Mouse (Mus musculus): ENCODE data around the gene Fntb.

GRCm38 (mm10) chr12:76865266-76865665 is 99.9 kb downstream of the Fntb start:
- TF ChIP-seq CTCF (IDR thresholded peaks at IDR 0.05; ENCODE audit: insufficient read depth, low read length) = no peak
- no peak for TF ChIP-seq POLR2A (IDR thresholded peaks at IDR 0.05; ENCODE audit: borderline replicate concordance, extremely low read depth, low read depth, low read length)
